Mouse (Mus musculus) kidney, postnatal 10 days (tissue): ENCODE results near the gene Cdkn1c.

Experiments used
- DNase-seq: peaks from one replicate; pipeline ENCODE4 v3.0.0; 2021; ENCODE audit warnings: mixed read lengths

The Cdkn1c gene

GRCm38 (mm10) chr7:143433331-143433730 is 27.5 kb downstream of the Cdkn1c start:
- peak; percentile 27 for DNase-seq

- DNase-seq, result no peak
Observed at GRCm38 (mm10) chr7:143432631-143433030, 28.2 kb downstream of the Cdkn1c start.

GRCm38 (mm10) chr7:143428814-143429499 is 31.9 kb downstream of the Cdkn1c start:
- DNase-seq, result no peak

GRCm38 (mm10) chr7:143428142-143428813 is 32.6 kb downstream of the Cdkn1c start:
- DNase-seq, result peak; percentile 25

- DNase-seq, result no peak
Observed at GRCm38 (mm10) chr7:143419585-143420160, 41.2 kb downstream of the Cdkn1c start.

GRCm38 (mm10) chr7:143417875-143418274 is 43.0 kb downstream of the Cdkn1c start:
- DNase-seq, result peak; percentile 20

- no peak for DNase-seq
Observed at GRCm38 (mm10) chr7:143416406-143416805, 44.4 kb downstream of the Cdkn1c start.

- DNase-seq, result no peak
Observed at GRCm38 (mm10) chr7:143415070-143415469, 45.8 kb downstream of the Cdkn1c start.

GRCm38 (mm10) chr7:143412606-143413005 is 48.2 kb downstream of the Cdkn1c start:
- no peak for DNase-seq

GRCm38 (mm10) chr7:143408615-143409021 is 52.2 kb downstream of the Cdkn1c start:
- DNase-seq, result peak; percentile 29
